Mouse (Mus musculus) heart, adult 2 months (tissue): ENCODE measurements at regions not wholly inside any gene's neighbourhood (a gene's known extent, or its start where the extent isn't known, plus 50 kb on each side); places are given as distances from the start of the nearest gene placed in this dataset.

ENCODE experiments used
- CTCF ChIP-seq: fragments of 200-600 bp; IDR thresholded peaks from 2 replicates; pipeline ENCODE4 v1.8.1; 2022; ENCODE audit warnings: antibody characterized with exemption, mild to moderate bottlenecking, moderate library complexity
- EP300 ChIP-seq: fragments of 200-500 bp; IDR thresholded peaks from 2 replicates; pipeline ENCODE4 v1.6.1; 2011; ENCODE audit warnings: low read depth, low read length, control low read depth; ENCODE audit not compliant: insufficient read depth
- POLR2A ChIP-seq: fragments of 200-500 bp; IDR thresholded peaks from 2 replicates; pipeline ENCODE4 v1.6.1; 2011; ENCODE audit warnings: mild to moderate bottlenecking, low read depth, low read length, control low read depth; ENCODE audit not compliant: insufficient read depth

DNA sequence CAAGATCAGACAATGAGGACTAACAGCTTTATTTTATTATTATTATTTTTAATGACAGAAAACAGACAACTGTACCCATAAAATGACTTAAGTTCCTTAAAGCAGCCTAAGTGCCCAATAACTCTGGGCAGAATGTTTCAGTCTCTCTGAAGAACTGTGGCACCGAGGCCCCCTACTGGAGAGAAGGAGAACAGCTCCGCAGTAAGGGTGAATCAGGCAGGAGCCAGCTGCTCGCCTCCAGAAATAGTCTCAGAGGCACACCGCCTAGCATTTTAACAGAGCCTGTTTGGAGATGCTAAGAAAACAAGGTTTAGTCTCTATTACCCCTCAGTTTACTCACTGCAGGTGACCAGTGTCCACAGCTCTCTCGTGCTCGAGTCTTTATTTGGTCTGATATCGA, 86.2 kb downstream of the Tbx4 start:
- no peak for TF ChIP-seq EP300
- no peak for TF ChIP-seq POLR2A
- peak; percentile 99; the same call in 1 of the 2 replicates for TF ChIP-seq CTCF
